Mouse (Mus musculus) liver, embryonic 14.5 days (tissue): ENCODE measurements at regions not wholly inside any gene's neighbourhood (a gene's known extent, or its start where the extent isn't known, plus 50 kb on each side); places are given as distances from the start of the nearest gene placed in this dataset.

Experiments
- CTCF ChIP-seq: IDR thresholded peaks from 2 replicates; pipeline ENCODE4 v1.5.1; 2016; ENCODE audit warnings: antibody characterized with exemption, low read depth, control low read depth
- EP300 ChIP-seq: IDR thresholded peaks from 2 replicates; pipeline ENCODE4 v1.6.1; 2016; ENCODE audit warnings: antibody characterized with exemption, low read depth

DNA sequence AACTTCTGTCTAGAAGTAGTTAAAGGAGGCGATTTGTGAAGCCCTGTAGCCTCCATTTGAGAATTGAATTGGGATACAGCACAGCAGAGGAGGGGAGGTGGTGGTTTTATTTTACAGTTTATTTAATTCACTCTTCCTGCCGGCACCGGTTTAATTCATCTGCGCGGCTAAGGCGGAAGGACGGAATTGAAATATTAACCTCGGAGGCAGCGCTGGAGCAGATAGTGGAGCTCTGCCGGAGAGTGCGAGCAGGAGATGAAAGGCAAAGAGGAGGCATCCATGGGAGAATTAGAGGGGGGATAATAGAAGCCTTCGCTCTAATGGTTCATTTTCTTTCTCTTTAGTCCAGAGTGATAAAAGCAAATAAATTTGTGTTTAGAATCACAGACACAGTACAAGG lies 217.6 kb upstream of the Vstm2b start:
- TF ChIP-seq CTCF (no peak), EP300 (no peak)
